Mouse (Mus musculus) lung, adult 2 months (tissue): ENCODE data around the gene Mblac1.

Source experiments
- CTCF ChIP-seq: fragments of 200-500 bp; IDR thresholded peaks from 2 replicates; pipeline ENCODE4 v1.5.1; 2011; ENCODE audit warnings: mild to moderate bottlenecking, low read length, control low read depth; ENCODE audit not compliant: insufficient read depth
- POLR2A ChIP-seq: fragments of 200-500 bp; IDR thresholded peaks from 2 replicates; pipeline ENCODE4 v1.6.1; 2011; ENCODE audit warnings: low read depth, mild to moderate bottlenecking, control low read depth, low read length, borderline replicate concordance; ENCODE audit errors: extremely low read depth

GRCm38 (mm10) chr5:138163610-138164009 is 30.5 kb upstream of the Mblac1 start:
- TF ChIP-seq CTCF (no peak), POLR2A (no peak)
